Mouse (Mus musculus) hindbrain, embryonic 16.5 days (tissue): ENCODE measurements at regions not wholly inside any gene's neighbourhood (a gene's known extent, or its start where the extent isn't known, plus 50 kb on each side); places are given as distances from the start of the nearest gene placed in this dataset.

Experiments used
- ATAC-seq: fragments of 200-750 bp; cut with Nextera tagmentation; 2 replicates; pipeline ENCODE4 v1.8.0; 2017; ENCODE audit warnings: moderate TSS enrichment, moderate library complexity
- H3K27ac ChIP-seq: fragments of 300-500 bp; sonication (generic); 2 replicates; pipeline ENCODE4 v1.5.1; 2014; ENCODE audit warnings: low read depth, mild to moderate bottlenecking, control low read depth, low read length, moderate library complexity
- H3K27me3 ChIP-seq: fragments of 300-500 bp; sonication (generic); replicated peaks from 2 replicates; pipeline ENCODE4 v1.6.1; 2014; ENCODE audit warnings: low read length; ENCODE audit not compliant: control insufficient read depth, insufficient read depth
- H3K36me3 ChIP-seq: fragments of 300-500 bp; sonication (generic); 2 replicates; pipeline ENCODE4 v1.6.1; 2014; ENCODE audit warnings: mild to moderate bottlenecking, low read length, moderate library complexity, mixed read lengths; ENCODE audit not compliant: control insufficient read depth, insufficient read depth
- H3K4me1 ChIP-seq: fragments of 300-500 bp; sonication (generic); 2 replicates; pipeline ENCODE4 v1.6.1; 2014; ENCODE audit warnings: low read depth, low read length; ENCODE audit not compliant: control insufficient read depth, insufficient read depth
- H3K4me2 ChIP-seq: fragments of 300-500 bp; sonication (generic); 2 replicates; pipeline ENCODE4 v1.6.1; 2014; ENCODE audit warnings: mild to moderate bottlenecking, low read length, control low read depth, moderate library complexity
- H3K4me3 ChIP-seq: fragments of 300-500 bp; sonication (generic); 2 replicates; pipeline ENCODE4 v1.5.1; 2014; ENCODE audit warnings: mild to moderate bottlenecking, low read length, control low read depth, moderate library complexity
- H3K9ac ChIP-seq: fragments of 300-500 bp; sonication (generic); 2 replicates; pipeline ENCODE4 v1.6.1; 2014; ENCODE audit warnings: low read depth, mild to moderate bottlenecking, control low read depth, low read length, moderate library complexity
- H3K9me3 ChIP-seq: fragments of 300-500 bp; sonication (generic); 2 replicates; pipeline ENCODE4 v1.6.1; 2014; ENCODE audit warnings: mild to moderate bottlenecking, low read length, moderate library complexity; ENCODE audit not compliant: control insufficient read depth
- WGBS: fragments of 180-500 bp; shearing (Covaris S2); extraction: QIAGEN DNeasy Blood & Tissue Kit; methylation state at CpG from one replicate; pipeline ENCODE4 v1.1.7; 2014; 5-methylcytosine and 5-hydroxymethylcytosine counted together

- WGBS = 86% methylated on average over 1 of the region's 1 CpGs
- no peak overlapping the region for H3K9ac ChIP-seq
- ATAC-seq = no peak
- no peaks in the 10 kb centered on the region for H3K9me3 ChIP-seq
- H3K27ac ChIP-seq = no peak overlapping the region
- H3K4me1 ChIP-seq = no peaks in the 10 kb centered on the region
- no peak overlapping the region for H3K4me2 ChIP-seq
- no peaks in the 10 kb centered on the region for H3K27me3 ChIP-seq
- no peak overlapping the region for H3K4me3 ChIP-seq
- no peaks in the 10 kb centered on the region for H3K36me3 ChIP-seq
These were observed 1422.1 kb downstream of the Hace1 start for GRCm38 (mm10) chr10:46999701-47000100.

GRCm38 (mm10) chr10:47028765-47029164, 1451.1 kb downstream of the Hace1 start:
- Histone ChIP-seq H3K9me3 (no peaks in the 10 kb centered on the region), H3K27me3 (no peaks in the 10 kb centered on the region), H3K4me2 (no peak overlapping the region), H3K4me1 (no peaks in the 10 kb centered on the region), H3K9ac (no peak overlapping the region), H3K27ac (no peak overlapping the region), H3K4me3 (no peak overlapping the region), H3K36me3 (no peaks in the 10 kb centered on the region)
- ATAC-seq = no peak

DNA sequence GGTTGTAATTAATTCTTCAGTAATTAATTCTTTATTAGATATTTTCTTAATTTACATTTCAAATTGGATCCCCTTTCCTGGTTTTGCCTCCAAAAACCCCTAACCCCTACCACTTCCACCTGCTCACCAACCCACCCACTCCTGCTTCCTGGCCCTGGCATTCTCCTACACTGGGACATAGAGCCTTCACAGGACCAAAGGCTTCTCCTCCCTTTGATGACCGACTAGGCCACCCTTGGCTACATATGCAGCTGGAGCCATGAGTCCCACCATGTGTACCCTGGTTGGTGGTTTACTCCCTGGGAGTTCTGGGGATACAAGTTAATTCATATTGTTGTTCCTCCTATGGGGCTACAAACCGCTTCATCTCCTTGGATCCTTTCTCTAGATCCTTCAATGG, 1477.0 kb downstream of the Hace1 start:
- Histone ChIP-seq H3K4me3 (no peak overlapping the region), H3K36me3 (no peaks in the 10 kb centered on the region), H3K27me3 (no peaks in the 10 kb centered on the region), H3K27ac (no peak overlapping the region), H3K9ac (no peak overlapping the region), H3K9me3 (no peaks in the 10 kb centered on the region), H3K4me2 (no peak overlapping the region), H3K4me1 (no peaks in the 10 kb centered on the region)
- ATAC-seq = no peak
- 90% methylated on average over 2 of the region's 2 CpGs for WGBS

GRCm38 (mm10) chr10:47102551-47102950, 1524.9 kb downstream of the Hace1 start:
- Histone ChIP-seq H3K36me3 (no peaks in the 10 kb centered on the region), H3K27me3 (no peaks in the 10 kb centered on the region), H3K4me1 (no peaks in the 10 kb centered on the region), H3K9me3 (no peaks in the 10 kb centered on the region), H3K4me2 (no peak overlapping the region), H3K27ac (no peak overlapping the region), H3K4me3 (no peak overlapping the region), H3K9ac (no peak overlapping the region)
- peak; percentile 75; the same call in 1 of the 2 replicates for ATAC-seq
- WGBS = 23% methylated on average over 1 of the region's 1 CpGs
